Mouse (Mus musculus) adrenal gland, postnatal 25 days (tissue): ENCODE results near the gene Olfr1436. TPM values are rescaled to one million over a fixed set of nuclear protein-coding genes. Genes with fewer than 3 reads are reported as not detected.
"Not testable (repeated sequence)": the region's sequence is repeated elsewhere in the genome, so short reads cannot be mapped to it uniquely, and the experiment has no call there.

Source experiments
- DNase-seq: peaks from one replicate; pipeline ENCODE4 v3.0.0; 2021; ENCODE audit warnings: mixed read lengths
- long read RNA-seq: library from polyadenylated mRNA; stranded (forward); transcript quantifications from one replicate; pipeline ENCODE4 v2.0.0, GENCODE M21; 2021
- total RNA-seq: library from RNA; stranded (reverse); gene quantifications from 2 replicates; pipeline ENCODE4 v1.2.3, GENCODE M21; 2021

Gene Olfr1436
- total RNA-seq: not detected in 2 replicates
- long read RNA-seq: 0 reads

GRCm38 (mm10) chr19:12299030-12299429 is at the start of gene Olfr1436:
Gene Olfr1436 (minus strand): TSS chr19:12299130.
- DNase-seq: not testable (repeated sequence)

- no peak for DNase-seq
Measured at GRCm38 (mm10) chr19:12335810-12336209, 36.9 kb upstream of the Olfr1436 start, which contains the start of gene Olfr1438-ps1. Gene Olfr1438-ps1 (minus strand): TSS chr19:12335910.

- no peak for DNase-seq
Measured at GRCm38 (mm10) chr19:12325001-12325400, 26.1 kb upstream of the Olfr1436 start, which contains the start of gene Olfr1437. Gene Olfr1437 (minus strand): TSS chr19:12325101.

GRCm38 (mm10) chr19:12292979-12293378 is 6.0 kb downstream of the Olfr1436 start:
- DNase-seq: no peak

- no peak for DNase-seq
Measured at GRCm38 (mm10) chr19:12279554-12279953, 19.4 kb downstream of the Olfr1436 start, which contains the start of gene Olfr1434. Gene Olfr1434 (plus strand): TSS chr19:12279854.

GRCm38 (mm10) chr19:12260732-12261131 is 38.2 kb downstream of the Olfr1436 start, which contains the start of gene Olfr235:
Gene Olfr235 (plus strand): TSS chr19:12261032.
- no peak for DNase-seq

Other genes starting within 250 kb of the Olfr1436 start
- not detected in 2 replicates for gene Olfr1424, start 236.4 kb downstream of the Olfr1436 start, total RNA-seq
- not detected in 2 replicates for gene Olfr1425, start 221.4 kb downstream of the Olfr1436 start, total RNA-seq
- not detected in 2 replicates for gene Olfr1426, start 207.1 kb downstream of the Olfr1436 start, total RNA-seq
- gene Olfr1427, start 195.8 kb downstream of the Olfr1436 start, total RNA-seq: not detected in 2 replicates
- gene Olfr1428, start 183.2 kb downstream of the Olfr1436 start, total RNA-seq: not detected in 2 replicates
- not detected in 2 replicates for gene Olfr76, start 175.9 kb downstream of the Olfr1436 start, total RNA-seq
- gene Olfr1555-ps1, start 129.0 kb downstream of the Olfr1436 start, total RNA-seq: not detected in 2 replicates
- not detected in 2 replicates for gene Olfr1431, start 98.5 kb downstream of the Olfr1436 start, total RNA-seq
- not detected in 2 replicates for gene Olfr1432, start 66.5 kb downstream of the Olfr1436 start, total RNA-seq
- gene Olfr262, start 57.5 kb downstream of the Olfr1436 start, total RNA-seq: not detected in 2 replicates
- not detected in 2 replicates for gene Olfr235, start 38.1 kb downstream of the Olfr1436 start, total RNA-seq
- not detected in 2 replicates for gene Olfr1434, start 19.3 kb downstream of the Olfr1436 start, total RNA-seq
- gene Olfr1437, start 26.0 kb upstream of the Olfr1436 start, total RNA-seq: not detected in 2 replicates
- gene Olfr1438-ps1, start 36.8 kb upstream of the Olfr1436 start, total RNA-seq: not detected in 2 replicates
- gene Olfr1440, start 88.1 kb upstream of the Olfr1436 start, total RNA-seq: not detected in 2 replicates
- gene Olfr1441, start 118.3 kb upstream of the Olfr1436 start, total RNA-seq: not detected in 2 replicates
- gene Pfpl, start 128.8 kb upstream of the Olfr1436 start, total RNA-seq: not detected in 2 replicates
- 12.4 and 16.5 TPM in 2 replicates for gene Mpeg1, start 161.6 kb upstream of the Olfr1436 start, total RNA-seq
- 14.9 and 15.1 TPM in 2 replicates for gene Dtx4, start 202.3 kb upstream of the Olfr1436 start, total RNA-seq
- 6.3 and 6.7 TPM in 2 replicates for gene Fam111a, start 246.6 kb upstream of the Olfr1436 start, total RNA-seq